Mouse (Mus musculus) megakaryocyte, embryonic 14.5 days (primary cell): ENCODE results near the gene Gpc6.

Experiments used
- FLI1 ChIP-seq: IDR thresholded peaks from 2 replicates; pipeline ENCODE4 v1.6.1; 2012; ENCODE audit warnings: low read length, inconsistent platforms, mixed read lengths
- GATA1 ChIP-seq: IDR thresholded peaks from 3 replicates; pipeline ENCODE4 v1.6.1; 2012; ENCODE audit warnings: mixed read lengths, low read length, inconsistent platforms, borderline replicate concordance

DNA sequence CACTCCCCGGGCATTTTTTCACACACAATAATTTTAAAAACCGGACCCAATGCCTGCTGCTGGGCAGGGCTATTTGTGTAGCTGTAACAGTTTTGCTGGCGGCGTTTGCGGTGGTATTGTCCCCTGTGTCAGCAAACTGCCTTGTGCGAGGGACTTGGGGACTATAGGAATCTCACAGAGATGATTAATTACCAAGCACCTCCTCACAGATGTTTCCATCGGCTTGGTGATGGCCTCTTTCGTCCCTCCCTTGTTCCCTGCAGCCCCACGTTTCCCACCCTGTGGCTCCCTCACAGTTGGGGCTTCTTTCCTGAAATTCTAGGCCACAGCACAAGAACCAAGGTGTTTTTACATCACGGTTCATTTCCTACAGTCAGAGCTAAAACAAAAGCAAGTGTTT is 980.6 kb downstream of the Gpc6 start:
- TF ChIP-seq GATA1 (no peak), FLI1 (no peak)
